Mouse (Mus musculus): ENCODE data around the gene Bhlhe23.

DNA sequence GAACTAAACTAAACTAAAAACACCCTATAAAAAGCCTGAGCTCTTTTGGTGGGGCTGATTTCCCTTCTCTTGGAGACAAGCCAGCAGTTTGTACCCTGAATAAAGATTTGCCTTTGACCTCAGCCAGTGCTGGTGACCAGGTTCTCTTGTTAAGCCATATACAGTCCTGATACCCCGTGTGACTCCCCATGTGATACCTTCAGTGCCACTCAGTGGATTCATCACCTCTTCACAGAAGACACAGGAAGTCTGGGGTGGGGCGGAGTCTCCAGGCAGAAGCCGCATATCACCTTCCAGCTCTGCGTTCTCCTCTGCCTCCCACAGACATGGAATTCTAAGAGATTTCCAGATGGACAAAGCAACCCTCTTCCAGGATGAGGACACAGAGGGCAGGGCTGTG is 47.4 kb upstream of the Bhlhe23 start:
- TF ChIP-seq CTCF (IDR thresholded peaks at IDR 0.05; ENCODE audit: insufficient read depth, low read depth, low read length) (no peak), POLR2A (IDR thresholded peaks at IDR 0.05; ENCODE audit: insufficient read depth, low read depth, low read length) (no peak)

Measured in olfactory bulb, adult 2 months (tissue).